Mouse (Mus musculus) thymus, adult 2 months (tissue): ENCODE measurements around the gene Gm3594. TPM values are rescaled to one million over a fixed set of nuclear protein-coding genes. Genes with fewer than 3 reads are reported as not detected.
"Not testable (repeated sequence)": the region's sequence is repeated elsewhere in the genome, so short reads cannot be mapped to it uniquely, and the experiment has no call there.

Experiments used
- DNase-seq: peaks from one replicate; pipeline ENCODE4 v3.0.0; 2021
- H3K27ac ChIP-seq: fragments of 200-500 bp; 2 replicates; pipeline ENCODE4 v1.5.1; 2012; ENCODE audit warnings: low read length, control low read depth; ENCODE audit not compliant: control insufficient read depth, insufficient read depth
- H3K27me3 ChIP-seq: fragments of 200-500 bp; 2 replicates; pipeline ENCODE4 v1.6.1; 2012; ENCODE audit warnings: mild to moderate bottlenecking, low read length, moderate library complexity, mixed read lengths; ENCODE audit not compliant: control insufficient read depth, insufficient read depth
- H3K36me3 ChIP-seq: fragments of 200-500 bp; 2 replicates; pipeline ENCODE4 v1.6.1; 2012; ENCODE audit warnings: mild to moderate bottlenecking, low read length, moderate library complexity; ENCODE audit not compliant: control insufficient read depth, insufficient read depth
- H3K4me1 ChIP-seq: fragments of 200-500 bp; replicated peaks from 2 replicates; pipeline ENCODE4 v1.6.1; 2012; ENCODE audit warnings: low read length; ENCODE audit not compliant: control insufficient read depth, insufficient read depth
- H3K4me3 ChIP-seq: fragments of 200-500 bp; 2 replicates; pipeline ENCODE4 v1.5.1; 2012; ENCODE audit warnings: mild to moderate bottlenecking, low read length, control low read depth, moderate library complexity; ENCODE audit not compliant: control insufficient read depth, insufficient read depth
- WGBS: fragments of 180-500 bp; shearing (Covaris S2); methylation state at CpG from one replicate; pipeline ENCODE4 v1.1.7; 2018; 5-methylcytosine and 5-hydroxymethylcytosine counted together
- polyA plus RNA-seq: library from polyadenylated mRNA; depleted of rRNA; stranded (reverse); fragments of >200 nt; gene quantifications from 2 replicates; pipeline ENCODE4 v1.2.3, GENCODE M21; 2012; rRNA removed

Gene Gm3594
- not detected in 2 replicates for polyA plus RNA-seq

DNA sequence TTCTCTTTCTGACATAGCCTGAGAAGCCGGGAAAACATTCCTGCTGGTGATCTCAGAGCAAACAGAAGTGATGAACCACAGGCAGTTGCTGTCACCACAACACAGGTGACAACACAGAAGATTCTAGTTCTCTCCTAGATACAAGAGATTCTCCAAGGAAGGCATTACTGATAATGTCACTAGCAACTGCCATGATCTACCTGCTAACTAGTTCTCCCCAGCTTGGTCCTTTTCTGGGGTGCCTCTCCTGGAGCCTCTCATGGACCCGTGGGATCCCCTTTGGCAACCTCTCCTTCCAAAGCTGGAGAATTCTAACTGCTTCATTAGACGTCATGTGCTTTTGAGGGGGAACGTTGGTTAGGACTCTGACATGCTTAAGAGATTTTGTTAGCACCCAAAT lies at the start of gene Gm3594:
Gene Gm3594 (minus strand): TSS at position 101 of the 400 bp plus-strand sequence.
- not testable (repeated sequence) for H3K27me3 ChIP-seq, H3K4me1 ChIP-seq, DNase-seq, H3K27ac ChIP-seq, H3K4me3 ChIP-seq, H3K36me3 ChIP-seq
- WGBS, result no CpG with 5 or more reads among the region's 4 CpGs

- not testable (repeated sequence) for DNase-seq, H3K4me1 ChIP-seq, H3K27ac ChIP-seq, H3K27me3 ChIP-seq, H3K36me3 ChIP-seq, H3K4me3 ChIP-seq
- WGBS, result 36% methylated on average over 1 of the region's 1 CpGs
Measured at GRCm38 (mm10) chr14:6486331-6486730, 41.9 kb upstream of the Gm3594 start.

- WGBS, result 82% methylated on average over 1 of the region's 1 CpGs
- H3K4me1 ChIP-seq, H3K27ac ChIP-seq, H3K27me3 ChIP-seq, H3K36me3 ChIP-seq, H3K4me3 ChIP-seq, DNase-seq: not testable (repeated sequence)
Measured at GRCm38 (mm10) chr14:6485541-6485940, 41.1 kb upstream of the Gm3594 start.

DNA sequence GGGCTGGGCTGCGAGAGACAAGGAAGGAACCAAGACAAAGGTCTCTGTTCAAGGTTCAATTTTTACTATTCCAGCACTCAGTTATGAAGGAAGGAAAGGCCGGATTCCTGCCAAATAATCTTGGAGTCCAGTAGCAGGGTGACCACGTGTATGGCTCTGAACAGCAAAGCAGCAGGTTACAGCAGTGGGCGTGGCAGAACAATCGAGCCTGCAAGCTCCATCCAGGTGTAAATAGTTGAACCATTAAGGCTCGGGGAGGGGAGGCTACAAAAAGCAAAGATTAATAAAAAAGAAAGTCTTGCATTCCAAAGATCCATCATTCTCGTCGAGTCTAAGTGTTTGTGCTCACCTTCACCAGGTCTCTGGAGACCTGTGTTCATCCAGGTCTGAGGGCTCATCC lies 37.7 kb upstream of the Gm3594 start:
- H3K36me3 ChIP-seq, DNase-seq, H3K4me1 ChIP-seq, H3K4me3 ChIP-seq, H3K27me3 ChIP-seq, H3K27ac ChIP-seq: not testable (repeated sequence)
- WGBS, result 81% methylated on average over 8 of the region's 8 CpGs

DNA sequence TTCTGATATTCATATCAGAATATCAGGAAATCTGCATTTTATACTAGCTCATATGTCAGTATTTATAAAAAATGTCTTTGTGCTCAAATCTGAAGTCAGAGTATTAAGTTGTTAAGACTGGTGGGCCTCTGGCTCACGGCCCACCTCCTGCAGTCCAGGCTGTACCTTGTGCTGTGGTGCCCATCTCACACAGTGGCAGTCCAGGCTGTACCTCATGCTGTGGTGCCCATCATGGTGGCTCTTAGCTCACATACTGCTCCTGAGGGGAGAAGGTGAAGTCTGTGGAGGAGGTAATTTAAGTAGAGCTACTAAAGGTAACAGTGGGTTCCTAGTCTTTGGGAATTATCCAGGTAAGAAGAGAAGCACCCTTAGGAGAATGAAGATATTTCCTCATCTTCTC lies 27.4 kb upstream of the Gm3594 start:
- not testable (repeated sequence) for H3K4me3 ChIP-seq, H3K36me3 ChIP-seq, H3K27me3 ChIP-seq, H3K4me1 ChIP-seq, DNase-seq, H3K27ac ChIP-seq
- whole genome bisulfite sequencing, result 85% methylated on average over 1 of the region's 1 CpGs

- DNase-seq, H3K27me3 ChIP-seq, H3K36me3 ChIP-seq, H3K4me1 ChIP-seq, H3K4me3 ChIP-seq, H3K27ac ChIP-seq: not testable (repeated sequence)
- 72% methylated on average over 2 of the region's 4 CpGs for WGBS
Measured at GRCm38 (mm10) chr14:6440774-6441173, 3.6 kb downstream of the Gm3594 start.

- not testable (repeated sequence) for H3K4me3 ChIP-seq, H3K27me3 ChIP-seq, H3K27ac ChIP-seq, H3K4me1 ChIP-seq, H3K36me3 ChIP-seq, DNase-seq
- 77% methylated on average over 2 of the region's 5 CpGs for WGBS
Measured at GRCm38 (mm10) chr14:6440206-6440605, 4.2 kb downstream of the Gm3594 start.

GRCm38 (mm10) chr14:6426766-6427165 lies 17.6 kb downstream of the Gm3594 start:
- DNase-seq, result peak; percentile 10
- H3K27ac ChIP-seq, H3K4me1 ChIP-seq, H3K4me3 ChIP-seq, H3K36me3 ChIP-seq, H3K27me3 ChIP-seq: not testable (repeated sequence)
- 33% methylated on average over 17 of the region's 42 CpGs for WGBS

- not testable (repeated sequence) for H3K27me3 ChIP-seq, H3K36me3 ChIP-seq, H3K4me1 ChIP-seq, H3K4me3 ChIP-seq, DNase-seq, H3K27ac ChIP-seq
- WGBS, result 37% methylated on average over 22 of the region's 22 CpGs
Measured at GRCm38 (mm10) chr14:6426353-6426752, 18.1 kb downstream of the Gm3594 start.

- not testable (repeated sequence) for DNase-seq, H3K4me1 ChIP-seq, H3K27ac ChIP-seq, H3K36me3 ChIP-seq, H3K27me3 ChIP-seq, H3K4me3 ChIP-seq
- no CpG with 5 or more reads among the region's 2 CpGs for WGBS
Measured at GRCm38 (mm10) chr14:6412382-6412781, 32.0 kb downstream of the Gm3594 start, which contains the start of gene Gm3591. Gm3591 (minus strand) TSS chr14:6412482.

DNA sequence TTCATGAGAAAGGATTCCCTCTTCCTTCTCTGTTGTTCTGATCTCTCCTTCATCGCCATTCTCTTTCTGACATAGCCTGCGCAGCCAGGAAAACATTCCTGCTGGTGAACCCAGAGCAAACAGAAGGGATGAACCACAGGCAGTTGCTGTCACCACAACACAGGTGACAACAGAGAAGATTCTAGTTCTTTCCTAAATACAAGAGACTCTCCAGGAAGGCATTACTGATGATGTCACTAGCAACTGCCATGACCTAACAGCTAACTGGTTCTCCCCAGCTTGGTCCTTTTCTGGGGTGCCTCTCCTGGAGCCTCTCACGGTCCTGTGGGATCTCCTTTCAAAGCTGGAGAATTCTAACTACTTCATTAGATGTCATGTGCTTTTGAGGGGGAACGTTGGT lies 54.2 kb downstream of the Gm3594 start, which contains the start of gene Gm16440:
Gene Gm16440 (minus strand): TSS at position 101 of the 400 bp plus-strand sequence.
- WGBS, result 84% methylated on average over 2 of the region's 4 CpGs
- not testable (repeated sequence) for H3K36me3 ChIP-seq, H3K4me3 ChIP-seq

More for the DNA sequence above, 54.2 kb downstream of the Gm3594 start, which contains the start of gene Gm16440:
- H3K27ac ChIP-seq, H3K4me1 ChIP-seq, H3K27me3 ChIP-seq, DNase-seq: not testable (repeated sequence)
